Mouse (Mus musculus) testis, postnatal 14 days (tissue): ENCODE measurements around the gene Zmym4.

Experiments
- DNase-seq: peaks from one replicate; pipeline ENCODE4 v3.0.0; 2021; ENCODE audit warnings: low spot score

Zmym4 gene

GRCm38 (mm10) chr4:126942846-126943245, 25.1 kb downstream of the Zmym4 start:
- no peak for DNase-seq

- DNase-seq, result no peak
These were observed 40.2 kb downstream of the Zmym4 start for GRCm38 (mm10) chr4:126927701-126928100.

GRCm38 (mm10) chr4:126889879-126890278, 78.1 kb downstream of the Zmym4 start:
- DNase-seq, result no peak

- DNase-seq, result no peak
These were observed 82.0 kb downstream of the Zmym4 start for GRCm38 (mm10) chr4:126885953-126886352.

- no peak for DNase-seq
These were observed 84.3 kb downstream of the Zmym4 start for GRCm38 (mm10) chr4:126883602-126884001.

- no peak for DNase-seq
These were observed 88.2 kb downstream of the Zmym4 start for GRCm38 (mm10) chr4:126879560-126880275.

- no peak for DNase-seq
These were observed 95.2 kb downstream of the Zmym4 start for GRCm38 (mm10) chr4:126872717-126873116.

- no peak for DNase-seq
These were observed 99.2 kb downstream of the Zmym4 start for GRCm38 (mm10) chr4:126868699-126869098.

- no peak for DNase-seq
These were observed 106.2 kb downstream of the Zmym4 start for GRCm38 (mm10) chr4:126861514-126862266.

GRCm38 (mm10) chr4:126860268-126860986, 107.5 kb downstream of the Zmym4 start:
- DNase-seq, result no peak

- DNase-seq, result no peak
These were observed 115.0 kb downstream of the Zmym4 start for GRCm38 (mm10) chr4:126852971-126853370.

GRCm38 (mm10) chr4:126850778-126851080, 117.2 kb downstream of the Zmym4 start:
- DNase-seq, result no peak

- DNase-seq, result no peak
These were observed 117.7 kb downstream of the Zmym4 start for GRCm38 (mm10) chr4:126850019-126850777.

- DNase-seq, result no peak
These were observed 121.0 kb downstream of the Zmym4 start for GRCm38 (mm10) chr4:126846971-126847370.

- no peak for DNase-seq
These were observed 122.3 kb downstream of the Zmym4 start for GRCm38 (mm10) chr4:126845664-126846063.

- no peak for DNase-seq
These were observed 125.0 kb downstream of the Zmym4 start for GRCm38 (mm10) chr4:126842911-126843310.

- no peak for DNase-seq
These were observed 126.9 kb downstream of the Zmym4 start for GRCm38 (mm10) chr4:126840996-126841560.

- peak; percentile 54 for DNase-seq
These were observed 128.1 kb downstream of the Zmym4 start for GRCm38 (mm10) chr4:126839873-126840272.

- DNase-seq, result no peak
These were observed 129.1 kb downstream of the Zmym4 start for GRCm38 (mm10) chr4:126838799-126839198.

- DNase-seq, result no peak
These were observed 136.8 kb downstream of the Zmym4 start for GRCm38 (mm10) chr4:126831122-126831521.

GRCm38 (mm10) chr4:126823917-126824316, 144.0 kb downstream of the Zmym4 start:
- no peak for DNase-seq
